Mouse (Mus musculus): Measurements from ENCODE around the gene Jsrp1.

GRCm38 (mm10) chr10:80854913-80855748 is 41.8 kb upstream of the Jsrp1 start, which contains the start of the genes Lsm7 and Sppl2b:
- TF ChIP-seq CTCF (IDR thresholded peaks at IDR 0.05 in 2 of 3, conservative IDR thresholded peaks at IDR 0.05 in 1 of 3; ENCODE audit: control insufficient read depth in 1 of 3, insufficient read depth in 1 of 3, low read depth in 2 of 3, low read length in 3 of 3, poor library complexity in 1 of 3, severe bottlenecking in 1 of 3) (no peak), POLR2A (IDR thresholded peaks at IDR 0.05; ENCODE audit: control insufficient read depth in 1 of 2, insufficient read depth in 1 of 2, low read depth in 1 of 2, low read length in 2 of 2, poor library complexity in 1 of 2) (peak; percentile 86 to 91), TAL1 (IDR thresholded peaks at IDR 0.05; ENCODE audit: low read length) (no peak), MAX (IDR thresholded peaks at IDR 0.05; ENCODE audit: low read length) (peak; percentile 86), USF1 (IDR thresholded peaks at IDR 0.05; ENCODE audit: low read depth, low read length) (no peak; the same call in 1 of the 2 replicates), EP300 (IDR thresholded peaks at IDR 0.05; ENCODE audit: low read depth in 1 of 2, low read length in 2 of 2) (0 out of 4 replicates have a peak, but pooled peaks of 1 of the 2 experiments have one; percentile 5), NRF1 (IDR thresholded peaks at IDR 0.05; ENCODE audit: insufficient read depth, low read depth, low read length, poor library complexity, severe bottlenecking) (peak; percentile 99), UBTF (IDR thresholded peaks at IDR 0.05; ENCODE audit: borderline replicate concordance, insufficient read depth, low read depth, low read length) (no peak)
